Mouse (Mus musculus) large intestine, adult 2 months (tissue): ENCODE data around the gene Papss1. TPM values are rescaled to one million over a fixed set of nuclear protein-coding genes. Genes with fewer than 3 reads are reported as not detected.

Source experiments
- DNase-seq: peaks from one replicate; pipeline ENCODE4 v3.0.0-alpha.2; 2012; ENCODE audit warnings: low read depth, low spot score
- WGBS: fragments of 180-500 bp; shearing (Covaris S2); methylation state at CpG from one replicate; pipeline ENCODE4 v1.1.7; 2018; 5-methylcytosine and 5-hydroxymethylcytosine counted together
- polyA plus RNA-seq: library from polyadenylated mRNA; depleted of rRNA; stranded (reverse); fragments of >200 nt; gene quantifications from 2 replicates; pipeline ENCODE4 v1.2.3, GENCODE M21; 2012

Papss1 gene
- polyA plus RNA-seq, 1 experiment: 54.6 TPM

DNA sequence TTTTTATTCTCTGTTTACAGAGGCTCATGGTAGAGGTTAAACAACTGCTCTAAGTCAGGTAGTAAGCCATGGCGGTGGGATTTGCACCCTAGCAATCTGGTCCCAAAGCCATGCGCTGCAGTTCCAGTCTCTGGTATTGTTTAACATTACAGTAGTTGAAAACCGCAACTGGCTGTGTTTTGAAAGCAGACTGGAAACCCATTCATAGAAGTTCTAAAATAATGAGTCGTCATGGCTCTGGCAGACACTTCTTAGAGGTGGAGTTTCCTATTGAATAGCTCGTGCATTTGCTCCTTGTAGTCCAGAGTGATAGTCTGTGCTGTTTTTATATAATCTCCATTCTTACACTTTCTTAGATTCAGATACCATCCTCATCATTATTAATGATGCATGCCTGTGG lies 63.7 kb downstream of the Papss1 start:
- no peak for DNase-seq
- WGBS: 68% methylated on average over 5 of the region's 5 CpGs

DNA sequence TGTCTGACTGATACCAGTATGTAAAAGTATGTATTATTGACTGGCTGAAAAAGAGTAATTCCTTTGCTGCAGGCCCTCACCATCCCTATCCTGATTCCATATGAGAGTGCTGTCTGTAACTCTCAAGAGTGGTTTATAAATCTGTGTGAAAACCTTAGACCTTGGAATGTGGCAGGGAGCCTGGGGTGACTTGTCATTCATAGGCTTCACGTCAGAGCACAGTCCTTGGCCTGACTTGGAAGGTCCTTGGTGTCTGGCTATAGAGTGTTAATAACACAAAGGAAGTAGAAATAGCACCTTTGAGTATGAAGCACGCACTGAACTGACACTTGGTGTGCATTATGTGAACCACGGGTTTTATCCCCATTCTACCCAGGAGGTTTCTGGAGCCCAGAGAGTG lies 64.4 kb downstream of the Papss1 start:
- WGBS: 91% methylated on average over 3 of the region's 3 CpGs
- DNase-seq: no peak

DNA sequence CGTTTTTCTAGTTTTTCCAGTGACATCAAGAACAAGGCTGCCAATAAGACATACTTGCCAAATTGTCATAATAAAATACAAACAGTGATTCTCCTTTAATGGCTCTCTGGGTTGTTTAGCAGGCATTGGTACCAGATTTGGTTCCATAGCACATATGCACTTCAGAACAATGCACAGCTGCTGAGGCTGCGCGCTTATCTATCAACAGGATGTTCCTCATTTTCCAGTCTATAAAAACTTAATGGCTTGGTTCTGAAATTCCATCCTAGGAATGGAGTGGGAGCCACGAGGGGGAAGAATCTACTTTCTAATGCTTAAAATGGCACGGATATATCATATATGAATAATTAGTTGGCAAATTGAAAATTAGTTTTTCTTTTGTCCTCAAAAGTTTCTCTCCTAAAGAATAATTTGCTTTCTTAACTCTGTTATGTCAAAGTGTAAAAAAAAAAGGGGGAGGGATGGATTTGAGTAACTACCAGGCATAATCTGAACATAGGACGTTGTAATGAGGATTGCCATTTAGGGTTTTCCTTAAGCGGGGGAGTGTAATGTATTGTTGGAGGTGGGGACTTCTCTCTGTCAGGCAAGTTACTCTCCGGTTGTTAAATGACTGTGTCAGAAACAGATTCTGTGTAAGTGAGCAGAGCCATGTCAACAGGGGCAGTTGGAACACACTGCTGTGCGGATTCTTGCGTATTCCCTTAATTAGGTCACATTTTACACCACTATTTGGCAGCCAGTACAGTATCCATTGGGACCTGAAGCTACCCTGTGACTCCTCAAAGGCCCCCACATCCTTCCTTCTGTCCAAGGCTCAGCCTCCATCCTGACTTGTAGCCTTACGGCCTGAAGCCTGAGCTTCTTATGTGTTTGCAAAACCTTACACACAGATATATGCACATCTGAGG lies 66.1 kb downstream of the Papss1 start:
- 73% methylated on average over 11 of the region's 11 CpGs for WGBS
- DNase-seq: no peak

GRCm38 (mm10) chr3:131631318-131631870 lies 66.8 kb downstream of the Papss1 start:
- DNase-seq: no peak

DNA sequence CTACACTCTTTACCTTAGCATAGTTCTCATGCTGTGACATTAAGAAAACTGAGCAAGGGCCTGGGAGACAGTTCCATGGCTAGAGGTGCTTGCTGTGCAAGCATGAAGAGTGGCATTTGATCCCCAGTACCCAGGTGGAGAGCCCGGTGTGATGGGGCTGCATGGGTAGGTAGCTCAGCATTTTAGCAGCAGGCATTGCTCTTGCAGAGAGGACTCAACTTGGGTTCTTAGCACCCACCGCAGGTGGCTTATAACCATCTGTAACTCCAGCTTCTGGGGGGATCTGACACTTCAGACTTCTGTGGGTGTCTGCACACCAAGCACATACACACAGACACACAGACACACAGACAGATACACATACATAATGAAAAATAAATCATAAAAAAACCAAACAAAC lies 69.5 kb downstream of the Papss1 start:
- 95% methylated on average over 2 of the region's 2 CpGs for WGBS
- no peak for DNase-seq

More at GRCm38 (mm10) chr3:131631318-131631870, 66.8 kb downstream of the Papss1 start:
- 94% methylated on average over 16 of the region's 16 CpGs for WGBS

GRCm38 (mm10) chr3:131636126-131636525 lies 71.6 kb downstream of the Papss1 start:
- 47% methylated on average over 5 of the region's 5 CpGs for WGBS
- DNase-seq: no peak

DNA sequence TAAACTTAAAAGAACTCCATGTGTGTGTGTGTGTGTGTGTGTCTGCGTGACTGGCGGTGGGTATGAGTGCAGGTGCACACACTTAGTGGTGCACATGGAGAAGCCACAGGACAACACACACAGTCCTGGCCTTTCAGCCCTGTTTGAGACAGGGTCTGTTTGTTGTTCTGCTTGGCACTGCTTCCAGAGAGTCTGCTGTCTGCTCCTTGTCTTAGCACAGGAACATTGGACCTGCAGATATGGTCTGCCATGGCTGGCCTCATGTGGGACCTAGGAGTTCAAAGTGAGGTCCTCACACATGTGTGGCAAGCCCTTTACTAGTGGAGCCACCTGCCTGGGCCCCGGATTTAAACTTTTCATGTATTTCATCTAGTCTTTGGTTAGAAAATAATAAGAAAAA lies 72.4 kb downstream of the Papss1 start:
- WGBS: 92% methylated on average over 3 of the region's 3 CpGs
- DNase-seq: no peak

- 62% methylated on average over 10 of the region's 10 CpGs for WGBS
- no peak for DNase-seq
These were observed 73.1 kb downstream of the Papss1 start for GRCm38 (mm10) chr3:131637664-131638063.

GRCm38 (mm10) chr3:131638216-131638615 lies 73.6 kb downstream of the Papss1 start:
- no peak for DNase-seq
- 74% methylated on average over 7 of the region's 7 CpGs for WGBS

GRCm38 (mm10) chr3:131642681-131643292 lies 78.2 kb downstream of the Papss1 start:
- WGBS: 91% methylated on average over 20 of the region's 20 CpGs
- no peak for DNase-seq

DNA sequence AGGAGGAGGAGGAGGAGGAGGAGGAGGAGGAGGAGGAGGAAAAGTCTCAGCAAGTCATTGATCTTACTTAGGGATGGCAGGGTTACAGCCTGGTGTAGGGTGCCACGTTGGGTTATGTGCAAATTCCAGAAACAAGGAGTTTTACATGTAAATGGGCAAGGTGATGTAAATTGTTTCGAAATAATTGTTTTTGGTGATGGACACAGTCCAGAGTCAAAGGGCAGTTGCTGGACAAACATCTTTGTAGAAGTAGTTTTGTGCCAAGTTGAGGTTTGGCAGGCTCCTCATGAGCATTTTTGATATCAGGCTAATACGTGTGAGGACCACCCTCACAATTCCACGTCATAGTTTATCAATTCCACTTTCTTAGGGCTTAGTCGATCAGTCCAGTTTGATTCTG lies 80.6 kb downstream of the Papss1 start:
- DNase-seq: no peak
- 80% methylated on average over 5 of the region's 5 CpGs for WGBS

- no peak for DNase-seq
- WGBS: 85% methylated on average over 3 of the region's 3 CpGs
These were observed 89.8 kb downstream of the Papss1 start for GRCm38 (mm10) chr3:131654366-131654765.

DNA sequence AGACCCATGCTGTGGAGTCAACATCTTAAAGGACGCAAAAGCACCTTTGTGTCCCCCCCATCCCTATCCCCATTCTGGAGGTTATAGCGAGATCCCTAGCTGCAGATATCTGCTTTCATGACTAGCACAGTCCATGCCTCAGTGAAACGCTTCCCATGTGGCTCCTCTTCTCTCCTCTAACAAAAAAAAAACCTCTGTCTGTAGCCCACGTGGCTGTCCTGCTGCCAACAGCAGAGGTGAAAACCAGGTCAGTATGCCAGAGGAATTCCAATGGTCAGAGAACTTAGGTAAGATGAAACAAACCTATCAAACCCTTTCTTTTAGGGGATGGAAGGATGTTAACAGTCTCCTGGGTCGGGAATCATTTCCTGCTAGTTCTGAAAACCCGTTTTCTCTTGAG lies 91.5 kb downstream of the Papss1 start:
- DNase-seq: no peak
- WGBS: 53% methylated on average over 6 of the region's 6 CpGs

- no peak for DNase-seq
These were observed 95.6 kb downstream of the Papss1 start for GRCm38 (mm10) chr3:131660126-131660525.

- 83% methylated on average over 4 of the region's 4 CpGs for WGBS
- no peak for DNase-seq
These were observed 96.1 kb downstream of the Papss1 start for GRCm38 (mm10) chr3:131660629-131661028.

DNA sequence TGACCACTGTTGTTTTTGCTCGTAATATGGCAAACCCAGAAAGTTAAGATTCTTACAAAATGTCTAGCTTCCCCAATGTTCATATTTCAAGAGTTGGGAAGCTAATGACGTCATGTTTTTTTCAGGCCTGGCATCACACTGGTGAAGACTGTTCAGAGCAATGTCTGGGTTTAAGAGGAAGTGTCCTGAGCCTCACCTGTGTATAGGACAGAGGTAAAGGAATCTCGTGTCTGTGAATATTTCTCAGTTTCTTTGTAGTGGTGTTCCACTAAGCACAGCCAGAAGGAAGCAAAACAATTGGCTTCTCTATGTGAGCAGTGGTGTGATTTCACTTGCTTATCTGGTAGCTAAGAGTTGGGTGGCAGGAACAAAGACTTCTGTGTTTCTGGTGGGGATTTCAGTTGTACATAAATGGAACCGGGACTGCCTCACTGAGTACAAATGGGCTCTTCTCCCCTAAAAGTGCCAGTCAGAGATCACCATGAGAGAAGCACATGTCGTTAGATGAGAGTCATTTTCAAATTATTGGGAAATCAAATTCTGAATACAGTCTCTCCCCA lies 98.1 kb downstream of the Papss1 start:
- WGBS: 61% methylated on average over 5 of the region's 5 CpGs

GRCm38 (mm10) chr3:131669910-131670309 lies 105.3 kb downstream of the Papss1 start:
- DNase-seq: no peak
- WGBS: 77% methylated on average over 1 of the region's 1 CpGs

More for the DNA sequence above, 98.1 kb downstream of the Papss1 start:
- no peak for DNase-seq

DNA sequence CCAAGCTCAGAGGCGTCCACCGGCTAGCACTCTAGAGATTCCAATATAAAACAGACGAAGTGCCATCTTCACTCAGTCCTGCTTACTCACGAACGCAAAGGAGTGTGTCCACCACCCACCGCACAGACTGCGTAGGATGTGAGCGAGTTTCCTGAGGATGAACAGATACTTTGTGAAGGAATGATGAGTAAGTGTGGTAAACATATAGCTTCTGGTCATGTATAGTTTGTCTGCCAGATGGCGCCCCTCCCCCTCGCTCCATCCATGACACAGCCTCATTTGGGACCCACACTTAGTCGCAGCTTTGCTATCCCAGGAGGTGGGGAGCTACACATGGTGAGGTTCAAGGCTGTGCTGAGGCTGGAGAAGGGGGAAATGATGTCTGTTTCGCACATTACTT lies 121.5 kb downstream of the Papss1 start:
- DNase-seq: no peak
- 75% methylated on average over 12 of the region's 12 CpGs for WGBS

GRCm38 (mm10) chr3:131689949-131690348 lies 125.4 kb downstream of the Papss1 start:
- WGBS: 82% methylated on average over 11 of the region's 11 CpGs
- no peak for DNase-seq

- 79% methylated on average over 7 of the region's 7 CpGs for WGBS
- no peak for DNase-seq
These were observed 126.0 kb downstream of the Papss1 start for GRCm38 (mm10) chr3:131690543-131690942.
